Mouse (Mus musculus): ENCODE results near the gene Rhbdd1. TPM values are rescaled to one million over a fixed set of nuclear protein-coding genes. Genes with fewer than 3 reads are reported as not detected.

The Rhbdd1 gene
- total and polyA plus RNA-seq, 3 experiments = 12.6 to 21.8 (median 19.8) TPM

DNA sequence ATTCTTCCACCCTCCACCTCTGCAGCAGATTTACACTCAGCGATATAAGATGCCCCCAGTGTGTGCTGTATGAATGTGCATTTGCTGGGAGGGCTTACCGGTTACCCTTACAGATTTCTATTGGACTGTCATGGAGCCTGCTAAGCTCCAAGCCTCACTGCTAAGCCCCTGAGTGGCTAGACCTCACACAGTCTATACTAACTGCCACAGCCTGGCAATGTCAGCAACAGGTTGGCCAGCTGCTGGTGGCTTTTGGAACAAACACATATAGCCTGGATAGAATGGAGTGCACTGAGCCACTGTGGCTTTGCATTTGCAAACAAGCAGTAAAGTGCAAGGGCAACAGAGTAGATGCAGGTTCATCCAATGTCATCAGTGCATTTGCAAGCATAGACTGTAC, 175.7 kb downstream of the Rhbdd1 start:
- Histone ChIP-seq H3K9ac (ENCODE audit: insufficient read depth, low read depth) (no peak overlapping the region), H3K9me3 (replicated peaks; ENCODE audit: low read length) (no peaks in the 10 kb centered on the region), H3K27me3 (replicated peaks) (no peaks in the 10 kb centered on the region), H3K27ac (ENCODE audit: insufficient read depth, low read depth) (no peak overlapping the region), H3K36me3 (replicated peaks in 1 of 2; ENCODE audit: control insufficient read depth in 1 of 2, insufficient read depth in 1 of 2, low read length in 1 of 2) (no peaks in the 10 kb centered on the region), H3K4me1 (ENCODE audit: control insufficient read depth in 1 of 2, insufficient read depth in 2 of 2) (peaks cover 0 to 3% of the 10 kb centered on the region in 2 experiments; a peak in 1 of 4 replicates), H3K4me3 (replicated peaks in 1 of 3; ENCODE audit: low read depth in 2 of 3, low read length in 2 of 3, poor library complexity in 1 of 3) (no peak overlapping the region), H3K79me2 (replicated peaks; ENCODE audit: control insufficient read depth, extremely low read depth, insufficient read depth, poor library complexity, severe bottlenecking) (no peaks in the 10 kb centered on the region), H3K4me2 (ENCODE audit: insufficient read depth, low read depth, poor library complexity, severe bottlenecking) (no peak overlapping the region)
- dilution Hi-C loops (cut with MboI; ENCODE audit: extremely low pct_ligation_motif_present, extremely low pct_unique_long_range_greater_than_20kb, low sequenced_read_pairs) = no loop called here
- in situ Hi-C loops (cut with MboI; ENCODE audit: low pct_ligation_motif_present, low pct_unique_long_range_greater_than_20kb, low sequenced_read_pairs) = no loop called here
- DNase-seq (ENCODE audit: extremely low read depth) = no peak
- TF ChIP-seq KAT2A (IDR thresholded peaks at IDR 0.05; ENCODE audit: insufficient replicate concordance, low read length) (no peak), NRF1 (IDR thresholded peaks at IDR 0.05; ENCODE audit: low read depth, low read length) (no peak), TBP (conservative IDR thresholded peaks at IDR 0.05; ENCODE audit: low read depth, low read length) (no peak), TCF12 (IDR thresholded peaks at IDR 0.05; ENCODE audit: low read depth, low read length) (no peak), ZKSCAN1 (IDR thresholded peaks at IDR 0.05; ENCODE audit: borderline replicate concordance, low read depth, low read length) (no peak), CTCF (conservative IDR thresholded peaks at IDR 0.05 in 1 of 2, IDR thresholded peaks at IDR 0.05 in 1 of 2; ENCODE audit: low read depth in 2 of 2, low read length in 2 of 2) (no peak)

Other genes starting within 250 kb of the Rhbdd1 start
- not detected in 2 replicates for gene Gm9747, start 83.3 kb upstream of the Rhbdd1 start, total RNA-seq (2012; rRNA removed)
- not detected in 2 replicates for gene Gm9747, start 83.3 kb upstream of the Rhbdd1 start, total RNA-seq (2014; rRNA removed)
- gene Gm9747, start 83.3 kb upstream of the Rhbdd1 start, polyA plus RNA-seq (2012; ENCODE audit: insufficient read length, low read depth) = not detected in 2 replicates
- not detected in 2 replicates for gene Irs1, start 25.0 kb upstream of the Rhbdd1 start, total RNA-seq (2012; rRNA removed)
- not detected in 2 replicates for gene Irs1, start 25.0 kb upstream of the Rhbdd1 start, total RNA-seq (2014; rRNA removed)
- gene Irs1, start 25.0 kb upstream of the Rhbdd1 start, polyA plus RNA-seq (2012; ENCODE audit: insufficient read length, low read depth) = not detected in 2 replicates